19 mouse cellular contexts compared by ENCODE assay signal in genomic region chr11:115982472-115982871, GRCm38 (mm10). TPM values are rescaled to one million over a fixed set of nuclear protein-coding genes. Genes with fewer than 3 reads are reported as not detected.
DNase-seq lines count a peak whose midpoint lies in the region; TF ChIP-seq lines count a peak whose summit lies in the region.
"Had no signal": no experiment of that assay in that cellular context is flagged by ENCODE, and none has a peak within 500 bp of the region (broad histone marks: within the 10 kb centered on the region; RNA-seq: fewer than 3 reads in every experiment).

No protein-coding gene starts in this region.

- H3K27ac ChIP-seq in kidney, adult 2 months (ENCODE audit: insufficient read depth, low read depth, low read length): no peak overlapping the region
- H3K27ac ChIP-seq: embryonic facial prominence, embryonic 10.5 days; forebrain, embryonic 13.5 days; gastrocnemius, adult 2 months; heart, embryonic 13.5 days; hindbrain, embryonic 12.5 days had no signal

- TF ChIP-seq CTCF in kidney, adult 2 months (conservative IDR thresholded peaks at IDR 0.05; ENCODE audit: insufficient read depth, insufficient read length, low read depth, low read length): no peak

- WGBS in kidney, adult 2 months: 87% methylated on average over 15 of the region's 15 CpGs

- no peaks in the 10 kb centered on the region for H3K4me1 ChIP-seq in kidney, adult 2 months (ENCODE audit: control insufficient read depth, insufficient read depth, low read length)
- H3K4me1 ChIP-seq: embryonic facial prominence, embryonic 10.5 days; forebrain, embryonic 13.5 days; heart, embryonic 13.5 days; hindbrain, embryonic 12.5 days had no signal

- no peaks in the 10 kb centered on the region for H3K36me3 ChIP-seq in kidney, adult 2 months (ENCODE audit: control insufficient read depth, insufficient read depth, low read length)
- H3K36me3 ChIP-seq: embryonic facial prominence, embryonic 10.5 days; heart, embryonic 13.5 days; hindbrain, embryonic 12.5 days had no signal

- intact Hi-C loops in left cerebral cortex, postnatal 4 days (cut with DNase I): no loop called here

- H3K4me3 ChIP-seq in kidney, adult 2 months (ENCODE audit: insufficient read depth, low read depth, low read length): no peak overlapping the region
- H3K4me3 ChIP-seq: embryonic facial prominence, embryonic 10.5 days; forebrain, embryonic 13.5 days; gastrocnemius, adult 2 months; heart, embryonic 13.5 days; hindbrain, embryonic 12.5 days had no signal

- TF ChIP-seq POLR2A in kidney, adult 2 months (IDR thresholded peaks at IDR 0.05; ENCODE audit: low read depth, low read length): no peak

- peak; percentile 43 for DNase-seq in left cerebral cortex, postnatal 4 days
- DNase-seq in left cerebral cortex, adult 18-20 months (ENCODE audit: low spot score in 2 of 2): no peak
- peak; percentile 61 for DNase-seq in cerebellum, adult 9-10 months
- DNase-seq in cerebellum, postnatal 25 days: peak; percentile 68 to 80
- DNase-seq in layer of hippocampus, postnatal 10 days (ENCODE audit: low spot score in 2 of 2): no peak
- DNase-seq in kidney, adult 2 months: no peak
- DNase-seq: adrenal gland, postnatal 14 days; forebrain, postnatal 0 days; gastrocnemius, adult 2 months; gastrocnemius, postnatal 36 days; heart, adult 11 months; heart, postnatal 36 days had no signal

- H3K27me3 ChIP-seq in kidney, adult 2 months (replicated peaks; ENCODE audit: control insufficient read depth, insufficient read depth, low read length): no peaks in the 10 kb centered on the region
- H3K27me3 ChIP-seq: Patski had no signal

RNA-seq across cellular contexts. Expression of gene Itgb4, which starts 8.0 kb away (rescaled TPM):
- 1 to 10 TPM; 3.7 to 4.4 TPM for total RNA-seq in left cerebral cortex, postnatal 4 days (2021)
- total RNA-seq in left cerebral cortex, adult 18-20 months (2021): 1 to 10 TPM; 4.5 to 6.9 TPM
- total RNA-seq in layer of hippocampus, postnatal 10 days (2021): 1 to 10 TPM in 1 of 2 experiments, under 1 TPM in 1; 0.85 to 1.3 TPM
- polyA plus RNA-seq in kidney, adult 2 months (2012; rRNA removed): 5.1 and 5.3 TPM in 2 replicates
- polyA plus RNA-seq: activated CD4-positive, CD25-positive, alpha-beta regulatory T cell, adult 4 months; inflammation-experienced regulatory T-cells, adult 6 months had no signal

RNA-seq across cellular contexts. Expression of gene Galk1, which starts 30.0 kb away (rescaled TPM):
- 10 to 100 TPM; 36.2 to 37.9 TPM for total RNA-seq in left cerebral cortex, postnatal 4 days (2021)
- 10 to 100 TPM; 15.5 to 16.3 TPM for total RNA-seq in left cerebral cortex, adult 18-20 months (2021)
- total RNA-seq in layer of hippocampus, postnatal 10 days (2021): 10 to 100 TPM; 20.5 to 24.7 TPM
- 83.2 and 87.9 TPM in 2 replicates for polyA plus RNA-seq in kidney, adult 2 months (2012; rRNA removed)

RNA-seq across cellular contexts. Expression of gene H3f3b, which starts 45.3 kb away (rescaled TPM):
- 100 to 1,000 TPM; 510 to 587 TPM for total RNA-seq in left cerebral cortex, postnatal 4 days (2021)
- 100 to 1,000 TPM; 246 to 269 TPM for total RNA-seq in left cerebral cortex, adult 18-20 months (2021)
- 100 to 1,000 TPM; 400 to 469 TPM for total RNA-seq in layer of hippocampus, postnatal 10 days (2021)
- polyA plus RNA-seq in kidney, adult 2 months (2012; rRNA removed): 135 and 150 TPM in 2 replicates

RNA-seq across cellular contexts. Expression of gene Unk, which starts 47.6 kb away (rescaled TPM):
- total RNA-seq in left cerebral cortex, postnatal 4 days (2021): 10 to 100 TPM; 38.8 to 42.9 TPM
- total RNA-seq in left cerebral cortex, adult 18-20 months (2021): 10 to 100 TPM; 21.8 to 22.3 TPM
- total RNA-seq in layer of hippocampus, postnatal 10 days (2021): 10 to 100 TPM; 23.9 to 28.1 TPM
- 22.1 and 28.1 TPM in 2 replicates for polyA plus RNA-seq in kidney, adult 2 months (2012; rRNA removed)

RNA-seq across cellular contexts. Expression of gene Recql5, which starts 49.2 kb away (rescaled TPM):
- total RNA-seq in left cerebral cortex, postnatal 4 days (2021): 10 to 100 TPM; 20.4 to 22.1 TPM
- 10 to 100 TPM; 25.9 to 27.4 TPM for total RNA-seq in left cerebral cortex, adult 18-20 months (2021)
- total RNA-seq in layer of hippocampus, postnatal 10 days (2021): 10 to 100 TPM; 21.6 to 25.5 TPM
- polyA plus RNA-seq in kidney, adult 2 months (2012; rRNA removed): 16.9 and 18.8 TPM in 2 replicates

Comparison
In these comparisons a context has a peak if more than half of its experiments do, and no peak if none do; other contexts are left out.
1. DNase-seq: peak in left cerebral cortex, postnatal 4 days (single experiment), cerebellum, adult 9-10 months (single experiment) and cerebellum, postnatal 25 days (2 of 2); none in left cerebral cortex, adult 18-20 months (0 of 2), layer of hippocampus, postnatal 10 days (0 of 2) and kidney, adult 2 months (single experiment).